Mouse (Mus musculus) liver, embryonic 14.5 days (tissue): ENCODE measurements around the gene Lhfpl2. TPM values are rescaled to one million over a fixed set of nuclear protein-coding genes. Genes with fewer than 3 reads are reported as not detected.

Experiments used
- ATAC-seq: fragments of 200-750 bp; cut with Nextera tagmentation; 2 replicates; pipeline ENCODE4 v1.8.0; 2017; ENCODE audit warnings: moderate number of reproducible peaks, mild to moderate bottlenecking, moderate library complexity; ENCODE audit not compliant: insufficient read depth
- DNase-seq, 3 experiments: peaks; one replicate each; pipeline ENCODE4 v3.0.0-alpha.2; 2012 to 2013; ENCODE audit warnings: low read depth in 3 of 3, low spot score in 3 of 3
- H3K27ac ChIP-seq: fragments of 300-500 bp; sonication (generic); 2 replicates; pipeline ENCODE4 v1.5.1; 2014; ENCODE audit warnings: moderate library complexity, mild to moderate bottlenecking, control low read depth, inconsistent platforms
- H3K27me3 ChIP-seq: fragments of 300-500 bp; sonication (generic); 2 replicates; pipeline ENCODE4 v1.6.1; 2014; ENCODE audit warnings: mild to moderate bottlenecking, low read length, moderate library complexity; ENCODE audit not compliant: control insufficient read depth, insufficient read depth
- H3K36me3 ChIP-seq: fragments of 300-500 bp; sonication (generic); replicated peaks from 2 replicates; pipeline ENCODE4 v1.6.1; 2014; ENCODE audit warnings: low read depth; ENCODE audit not compliant: control insufficient read depth, insufficient read depth
- H3K4me1 ChIP-seq, 2 experiments: fragments of 200-500 bp in 1 of 2; fragments of 300-500 bp in 1 of 2; sonication (generic) in 1 of 2; replicated peaks; 2 replicates each; pipeline ENCODE4 v1.6.1; 2012 to 2014; ENCODE audit warnings: antibody characterized with exemption in 1 of 2, inconsistent platforms in 1 of 2, low read length in 1 of 2; ENCODE audit not compliant: control insufficient read depth in 2 of 2, insufficient read depth in 2 of 2
- H3K4me2 ChIP-seq: fragments of 300-500 bp; sonication (generic); 2 replicates; pipeline ENCODE4 v1.6.1; 2014; ENCODE audit warnings: low read depth, mild to moderate bottlenecking, control low read depth, moderate library complexity
- H3K4me3 ChIP-seq, 2 experiments: fragments of 200-500 bp in 1 of 2; fragments of 300-500 bp in 1 of 2; sonication (generic) in 1 of 2; 2 replicates each; pipeline ENCODE4 v1.5.1; 2012 to 2014; ENCODE audit warnings: low read depth in 2 of 2, low read length in 2 of 2, mild to moderate bottlenecking in 2 of 2, control low read depth in 1 of 2, inconsistent platforms in 1 of 2, moderate library complexity in 1 of 2; ENCODE audit not compliant: insufficient read depth in 1 of 2
- H3K9ac ChIP-seq: fragments of 300-500 bp; sonication (generic); replicated peaks from 2 replicates; pipeline ENCODE4 v1.6.1; 2014; ENCODE audit warnings: mild to moderate bottlenecking, control low read depth, moderate library complexity
- H3K9me3 ChIP-seq: fragments of 300-500 bp; sonication (generic); 2 replicates; pipeline ENCODE4 v1.6.1; 2016; ENCODE audit warnings: low read length, mixed read lengths; ENCODE audit not compliant: control insufficient read depth
- CTCF ChIP-seq: IDR thresholded peaks from 2 replicates; pipeline ENCODE4 v1.5.1; 2016; ENCODE audit warnings: antibody characterized with exemption, low read depth, control low read depth
- EP300 ChIP-seq: IDR thresholded peaks from 2 replicates; pipeline ENCODE4 v1.6.1; 2016; ENCODE audit warnings: antibody characterized with exemption, low read depth
- WGBS: fragments of 180-500 bp; shearing (Covaris S2); extraction: QIAGEN DNeasy Blood & Tissue Kit; methylation state at CpG from one replicate; pipeline ENCODE4 v1.1.7; 2014; ENCODE audit not compliant: insufficient replicate concordance; 5-methylcytosine and 5-hydroxymethylcytosine counted together
- polyA plus RNA-seq, 2 experiments: library from polyadenylated mRNA; depleted of rRNA in 1 of 2; stranded (reverse) in 1 of 2; unstranded in 1 of 2; fragments of >200 nt; fragmentation: Nextera tagmentation in 1 of 2; extraction: Ambion mirVana in 1 of 2; gene quantifications; 2 replicates each; pipeline versions ENCODE4 v1.2.1 to v1.2.3; 2012 to 2014

Lhfpl2 gene
- polyA plus RNA-seq, 2 experiments: 2.4 to 3.2 TPM

GRCm38 (mm10) chr13:94211236-94212119, 153.9 kb downstream of the Lhfpl2 start:
- Histone ChIP-seq H3K36me3 (no peaks in the 10 kb centered on the region), H3K4me1 (no peaks in the 10 kb centered on the region), H3K9me3 (no peaks in the 10 kb centered on the region), H3K27ac (no peak overlapping the region), H3K9ac (no peak overlapping the region), H3K27me3 (no peaks in the 10 kb centered on the region), H3K4me2 (no peak overlapping the region), H3K4me3 (no peak overlapping the region)
- DNase-seq (no peak), ATAC-seq (no peak)
- WGBS: 60% methylated on average over 6 of the region's 6 CpGs
- TF ChIP-seq EP300 (no peak), CTCF (no peak)

DNA sequence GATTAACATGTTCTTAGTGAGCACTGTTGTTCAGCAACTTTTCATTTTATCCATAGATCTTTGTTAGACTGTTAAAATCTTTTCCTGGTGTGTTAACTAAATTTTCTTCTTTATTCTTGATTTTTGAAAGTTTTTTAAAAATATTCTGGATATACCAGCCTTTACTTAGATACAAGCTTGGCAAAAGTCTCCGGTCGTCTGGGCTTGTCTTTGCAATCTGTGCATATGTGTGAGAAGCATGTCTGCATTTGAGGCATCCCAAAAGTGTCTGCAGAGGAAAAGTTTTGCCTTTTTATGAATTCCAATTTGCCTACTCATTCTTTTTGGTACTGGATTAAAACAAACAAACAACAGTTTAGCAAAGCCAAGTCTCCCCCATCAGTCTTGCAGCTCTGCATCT, 154.6 kb downstream of the Lhfpl2 start:
- Histone ChIP-seq H3K4me3 (no peak overlapping the region), H3K36me3 (no peaks in the 10 kb centered on the region), H3K27me3 (no peaks in the 10 kb centered on the region), H3K4me1 (no peaks in the 10 kb centered on the region), H3K9me3 (no peaks in the 10 kb centered on the region), H3K4me2 (no peak overlapping the region), H3K9ac (no peak overlapping the region), H3K27ac (no peak overlapping the region)
- DNase-seq (no peak), ATAC-seq (no peak)
- TF ChIP-seq EP300: no peak
- TF ChIP-seq CTCF: no peak
- WGBS: 73% methylated on average over 2 of the region's 2 CpGs

GRCm38 (mm10) chr13:94212716-94213115, 155.1 kb downstream of the Lhfpl2 start:
- H3K9ac ChIP-seq: no peak overlapping the region
- no peak for DNase-seq
- peak; percentile 43 for TF ChIP-seq CTCF
- TF ChIP-seq EP300: no peak
- no peak overlapping the region for H3K4me2 ChIP-seq
- H3K4me3 ChIP-seq: no peak overlapping the region
- H3K36me3 ChIP-seq: no peaks in the 10 kb centered on the region
- ATAC-seq: no peak
- no peaks in the 10 kb centered on the region for H3K9me3 ChIP-seq
- WGBS: 59% methylated on average over 2 of the region's 2 CpGs
- no peaks in the 10 kb centered on the region for H3K4me1 ChIP-seq
- H3K27me3 ChIP-seq: no peaks in the 10 kb centered on the region
- no peak overlapping the region for H3K27ac ChIP-seq

- DNase-seq (no peak), ATAC-seq (no peak)
- Histone ChIP-seq H3K4me2 (no peak overlapping the region), H3K4me3 (no peak overlapping the region), H3K27ac (no peak overlapping the region), H3K36me3 (no peaks in the 10 kb centered on the region), H3K4me1 (no peaks in the 10 kb centered on the region), H3K27me3 (no peaks in the 10 kb centered on the region), H3K9ac (no peak overlapping the region), H3K9me3 (no peaks in the 10 kb centered on the region)
- 76% methylated on average over 14 of the region's 14 CpGs for WGBS
- no peak for TF ChIP-seq CTCF
- TF ChIP-seq EP300: no peak
Measured at GRCm38 (mm10) chr13:94223609-94224008, 166.0 kb downstream of the Lhfpl2 start.

DNA sequence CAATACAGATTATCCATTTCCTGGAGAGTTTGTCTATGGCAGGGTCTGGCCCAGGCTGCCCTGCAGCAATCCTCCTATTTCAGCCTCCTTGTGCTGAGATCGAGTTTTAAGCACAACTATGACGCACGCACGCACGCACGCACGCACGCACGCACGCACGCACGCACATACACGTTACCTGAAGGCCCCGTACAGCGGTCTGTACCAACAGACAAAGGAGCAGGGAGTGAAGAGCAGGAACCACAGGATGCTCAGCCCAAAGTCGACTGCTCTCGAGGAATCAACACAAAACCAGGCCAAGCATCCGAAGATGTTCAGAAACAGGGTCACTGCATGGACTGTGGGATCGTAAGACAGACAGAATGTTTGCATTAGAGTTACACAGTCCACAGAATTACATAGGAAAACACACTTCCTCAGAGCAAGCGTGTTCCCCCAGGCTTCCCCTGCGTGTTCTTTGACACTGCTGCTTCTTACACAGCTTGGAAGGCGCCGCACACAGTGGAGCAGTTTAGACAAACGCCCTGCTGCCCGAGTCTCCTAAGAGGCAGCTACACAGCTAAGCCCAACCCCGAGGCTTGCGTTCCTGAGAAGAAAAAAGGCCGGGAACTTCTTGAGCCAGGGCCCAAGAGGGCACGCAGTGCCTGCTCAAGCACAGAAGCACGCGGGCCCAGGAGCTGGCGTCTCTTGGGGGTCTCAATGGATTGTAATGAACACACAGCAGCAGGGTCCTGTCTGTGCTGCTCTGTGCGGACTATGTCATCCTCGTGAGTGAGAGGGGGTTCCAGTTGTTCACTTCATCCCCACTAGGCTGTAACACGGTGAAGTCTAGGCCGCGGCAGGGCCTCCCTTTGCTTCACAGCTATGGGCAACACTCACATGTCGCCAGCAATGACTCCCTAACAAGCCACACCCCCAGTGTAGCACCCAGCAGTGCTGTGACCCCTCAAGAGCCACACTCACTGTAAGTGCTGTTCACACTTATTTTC, 167.4 kb downstream of the Lhfpl2 start:
- TF ChIP-seq CTCF: no peak
- TF ChIP-seq EP300: no peak
- H3K9ac ChIP-seq: no peak overlapping the region
- whole genome bisulfite sequencing: 85% methylated on average over 38 of the region's 38 CpGs
- no peaks in the 10 kb centered on the region for H3K4me1 ChIP-seq
- no peaks in the 10 kb centered on the region for H3K27me3 ChIP-seq
- no peak for DNase-seq
- no peak overlapping the region for H3K4me3 ChIP-seq
- no peaks in the 10 kb centered on the region for H3K36me3 ChIP-seq
- no peak overlapping the region for H3K27ac ChIP-seq
- no peaks in the 10 kb centered on the region for H3K9me3 ChIP-seq
- no peak overlapping the region for H3K4me2 ChIP-seq
- ATAC-seq: no peak
